Mouse (Mus musculus): ENCODE measurements around the gene Rnase4. TPM values are rescaled to one million over a fixed set of nuclear protein-coding genes. Genes with fewer than 3 reads are reported as not detected.
"Not testable (repeated sequence)": the region's sequence is repeated elsewhere in the genome, so short reads cannot be mapped to it uniquely, and the experiment has no call there.

Gene Rnase4
- polyA plus RNA-seq, 1 experiment = 8.8 TPM

DNA sequence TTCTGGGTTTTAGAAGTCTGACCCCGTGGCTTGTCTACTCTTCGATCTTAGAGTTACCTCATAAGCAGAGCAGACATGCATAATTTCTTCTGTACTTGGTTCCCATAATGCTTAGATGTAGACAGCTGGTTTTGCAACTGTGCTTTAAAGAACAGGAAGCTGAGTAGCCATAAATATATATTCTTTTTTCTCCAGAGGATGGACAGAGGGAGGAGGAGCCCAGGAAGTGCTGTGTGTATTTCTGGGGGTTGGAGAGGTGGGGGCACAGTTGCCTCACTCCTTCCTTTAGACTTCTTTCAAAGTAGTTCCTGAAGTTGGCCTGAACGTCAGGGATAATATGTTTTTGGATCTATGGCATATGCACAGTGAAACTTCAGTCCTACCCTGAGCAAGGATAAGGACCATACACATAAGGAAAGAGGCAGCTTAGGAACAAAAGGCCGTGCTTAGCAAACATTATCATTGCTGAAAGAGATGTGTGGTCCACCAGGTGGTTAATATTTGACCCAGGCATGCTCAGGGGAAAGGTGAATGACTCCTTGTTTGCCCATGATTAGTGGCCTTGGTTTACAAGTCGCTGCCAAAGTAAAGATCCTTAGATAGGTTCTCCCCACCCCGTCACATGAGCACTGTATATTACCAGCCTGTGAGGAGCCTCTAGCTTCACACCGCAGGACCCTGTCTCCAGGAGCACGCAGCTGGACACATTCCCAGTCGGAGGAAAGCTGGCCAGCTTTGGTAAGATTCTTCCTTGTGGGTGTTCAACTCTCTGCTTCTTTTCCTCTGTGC lies 5.1 kb downstream of the Rnase4 start:
- H3K4me3 ChIP-seq (ENCODE audit: control insufficient read depth, low read depth, low read length) = no peak overlapping the region
- H3K27ac ChIP-seq (ENCODE audit: control insufficient read depth, insufficient read depth, low read depth, low read length) = no peak overlapping the region
- H3K4me1 ChIP-seq (ENCODE audit: control insufficient read depth, insufficient read depth, low read length) = peaks cover 1% of the 10 kb centered on the region; the same call in 1 of the 2 replicates
- H3K36me3 ChIP-seq (ENCODE audit: control insufficient read depth, insufficient read depth, low read length) = no peaks in the 10 kb centered on the region
- TF ChIP-seq POLR2A (IDR thresholded peaks at IDR 0.05; ENCODE audit: control insufficient read depth, low read depth, low read length) = no peak
- TF ChIP-seq CTCF (IDR thresholded peaks at IDR 0.05; ENCODE audit: control insufficient read depth, insufficient read depth, insufficient replicate concordance, low read depth, low read length) = no peak
- H3K27me3 ChIP-seq (ENCODE audit: control insufficient read depth, insufficient read depth, low read length) = no peaks in the 10 kb centered on the region

DNA sequence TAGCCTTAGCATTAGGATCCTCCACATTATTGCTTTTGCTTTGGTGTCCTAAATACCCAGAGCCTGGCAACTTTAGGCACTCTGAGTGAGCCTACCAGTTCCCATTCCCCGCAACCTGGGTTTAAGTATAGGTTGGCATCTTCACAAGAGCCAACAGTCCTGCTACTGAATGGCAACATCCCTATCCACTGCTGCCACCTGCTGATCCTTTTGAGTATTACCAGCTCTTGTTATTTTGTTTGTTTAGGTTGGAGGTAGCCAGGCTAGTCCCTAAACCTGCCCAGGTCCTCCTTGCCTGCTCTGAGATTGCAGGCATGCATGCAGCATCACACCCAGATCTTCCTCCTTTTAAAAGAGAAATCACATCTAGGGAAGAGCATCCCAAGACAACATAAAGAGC lies 7.4 kb downstream of the Rnase4 start:
- H3K4me1 ChIP-seq (ENCODE audit: control insufficient read depth, insufficient read depth, low read length); H3K27ac ChIP-seq (ENCODE audit: control insufficient read depth, insufficient read depth, low read depth, low read length); H3K27me3 ChIP-seq (ENCODE audit: control insufficient read depth, insufficient read depth, low read length); H3K4me3 ChIP-seq (ENCODE audit: control insufficient read depth, low read depth, low read length); H3K36me3 ChIP-seq (ENCODE audit: control insufficient read depth, insufficient read depth, low read length): not testable (repeated sequence)

DNA sequence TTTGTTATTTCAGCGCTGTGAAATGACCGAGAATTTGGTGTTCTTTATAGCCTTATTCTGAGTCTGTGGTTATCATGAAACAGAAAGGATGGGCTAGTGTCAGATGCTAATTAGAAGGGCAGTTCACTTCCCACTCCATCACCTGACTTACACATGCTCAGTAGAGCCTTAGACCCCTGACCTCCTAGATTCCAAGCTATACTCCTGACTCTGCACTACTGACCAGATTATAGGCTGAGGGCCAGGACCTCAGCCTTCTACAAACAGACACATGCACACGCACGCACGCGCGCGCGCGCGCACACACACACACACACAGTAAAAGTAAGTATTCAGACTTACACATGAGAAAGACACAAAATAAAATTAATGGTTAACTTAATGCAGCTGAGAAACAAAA lies 8.0 kb downstream of the Rnase4 start:
- no peak for TF ChIP-seq POLR2A (IDR thresholded peaks at IDR 0.05; ENCODE audit: control insufficient read depth, low read depth, low read length)
- TF ChIP-seq CTCF (IDR thresholded peaks at IDR 0.05; ENCODE audit: control insufficient read depth, insufficient read depth, insufficient replicate concordance, low read depth, low read length) = no peak
- H3K27me3 ChIP-seq (ENCODE audit: control insufficient read depth, insufficient read depth, low read length) = no peaks in the 10 kb centered on the region
- no peak overlapping the region for H3K27ac ChIP-seq (ENCODE audit: control insufficient read depth, insufficient read depth, low read depth, low read length)
- H3K4me3 ChIP-seq (ENCODE audit: control insufficient read depth, low read depth, low read length) = no peak overlapping the region
- H3K4me1 ChIP-seq (ENCODE audit: control insufficient read depth, insufficient read depth, low read length) = no peaks in the 10 kb centered on the region
- H3K36me3 ChIP-seq (ENCODE audit: control insufficient read depth, insufficient read depth, low read length) = no peaks in the 10 kb centered on the region

GRCm38 (mm10) chr14:51101284-51101683 lies 10.4 kb downstream of the Rnase4 start:
- H3K27ac ChIP-seq (ENCODE audit: control insufficient read depth, insufficient read depth, low read depth, low read length) = no peak overlapping the region
- H3K27me3 ChIP-seq (ENCODE audit: control insufficient read depth, insufficient read depth, low read length) = no peaks in the 10 kb centered on the region
- no peaks in the 10 kb centered on the region for H3K36me3 ChIP-seq (ENCODE audit: control insufficient read depth, insufficient read depth, low read length)
- TF ChIP-seq CTCF (IDR thresholded peaks at IDR 0.05; ENCODE audit: control insufficient read depth, insufficient read depth, insufficient replicate concordance, low read depth, low read length) (no peak), POLR2A (IDR thresholded peaks at IDR 0.05; ENCODE audit: control insufficient read depth, low read depth, low read length) (no peak)
- no peaks in the 10 kb centered on the region for H3K4me1 ChIP-seq (ENCODE audit: control insufficient read depth, insufficient read depth, low read length)
- no peak overlapping the region for H3K4me3 ChIP-seq (ENCODE audit: control insufficient read depth, low read depth, low read length)

GRCm38 (mm10) chr14:51103217-51103616 lies 12.3 kb downstream of the Rnase4 start:
- Histone ChIP-seq H3K36me3 (ENCODE audit: control insufficient read depth, insufficient read depth, low read length) (no peaks in the 10 kb centered on the region), H3K4me3 (ENCODE audit: control insufficient read depth, low read depth, low read length) (no peak overlapping the region), H3K4me1 (ENCODE audit: control insufficient read depth, insufficient read depth, low read length) (no peaks in the 10 kb centered on the region), H3K27me3 (ENCODE audit: control insufficient read depth, insufficient read depth, low read length) (no peaks in the 10 kb centered on the region), H3K27ac (ENCODE audit: control insufficient read depth, insufficient read depth, low read depth, low read length) (no peak overlapping the region)
- no peak for TF ChIP-seq POLR2A (IDR thresholded peaks at IDR 0.05; ENCODE audit: control insufficient read depth, low read depth, low read length)
- peak; percentile 65; the same call in 1 of the 2 replicates for TF ChIP-seq CTCF (IDR thresholded peaks at IDR 0.05; ENCODE audit: control insufficient read depth, insufficient read depth, insufficient replicate concordance, low read depth, low read length)

DNA sequence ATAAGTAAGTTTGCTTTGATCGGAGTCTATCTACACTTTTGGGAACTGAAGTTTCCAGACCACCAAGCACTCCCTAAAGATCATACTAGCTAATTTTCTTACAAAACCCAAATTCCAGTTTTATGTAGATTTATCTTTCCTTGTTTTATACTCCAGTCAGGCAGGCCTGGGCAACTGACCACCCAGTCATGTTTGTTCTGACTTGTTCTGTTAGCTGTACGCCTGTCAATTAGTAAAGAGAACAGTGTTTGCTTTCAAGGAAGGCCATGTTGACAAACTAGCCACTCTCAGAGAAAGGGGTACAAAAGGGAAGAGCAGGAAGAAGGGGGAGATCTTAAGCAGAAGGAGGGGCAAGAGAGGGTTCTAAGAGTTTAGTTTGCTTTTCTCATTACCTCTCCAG lies 13.5 kb downstream of the Rnase4 start:
- Histone ChIP-seq H3K27me3 (ENCODE audit: control insufficient read depth, insufficient read depth, low read length) (no peaks in the 10 kb centered on the region), H3K4me1 (ENCODE audit: control insufficient read depth, insufficient read depth, low read length) (no peaks in the 10 kb centered on the region), H3K27ac (ENCODE audit: control insufficient read depth, insufficient read depth, low read depth, low read length) (no peak overlapping the region), H3K36me3 (ENCODE audit: control insufficient read depth, insufficient read depth, low read length) (no peaks in the 10 kb centered on the region), H3K4me3 (ENCODE audit: control insufficient read depth, low read depth, low read length) (no peak overlapping the region)
- TF ChIP-seq POLR2A (IDR thresholded peaks at IDR 0.05; ENCODE audit: control insufficient read depth, low read depth, low read length) = no peak
- no peak for TF ChIP-seq CTCF (IDR thresholded peaks at IDR 0.05; ENCODE audit: control insufficient read depth, insufficient read depth, insufficient replicate concordance, low read depth, low read length)

GRCm38 (mm10) chr14:51106449-51106967 lies 15.6 kb downstream of the Rnase4 start:
- no peak for TF ChIP-seq POLR2A (IDR thresholded peaks at IDR 0.05; ENCODE audit: control insufficient read depth, low read depth, low read length)
- TF ChIP-seq CTCF (IDR thresholded peaks at IDR 0.05; ENCODE audit: control insufficient read depth, insufficient read depth, insufficient replicate concordance, low read depth, low read length) = no peak
- Histone ChIP-seq H3K27ac (ENCODE audit: control insufficient read depth, insufficient read depth, low read depth, low read length) (no peak overlapping the region), H3K27me3 (ENCODE audit: control insufficient read depth, insufficient read depth, low read length) (no peaks in the 10 kb centered on the region), H3K4me3 (ENCODE audit: control insufficient read depth, low read depth, low read length) (no peak overlapping the region), H3K4me1 (ENCODE audit: control insufficient read depth, insufficient read depth, low read length) (no peaks in the 10 kb centered on the region), H3K36me3 (ENCODE audit: control insufficient read depth, insufficient read depth, low read length) (no peaks in the 10 kb centered on the region)
